Mouse (Mus musculus): ENCODE data around the gene Pdrg1.

Gene Pdrg1

GRCm38 (mm10) chr2:153014758-153015593, at the start of gene Pdrg1:
Gene Pdrg1 (minus strand): TSS chr2:153015427.
- in situ Hi-C loops (cut with MboI, MseI) = loop anchor here (5.0 to 25.0 kb wide), 2 partner anchors 103 to 1328 kb away; partner anchors contain the start of gene Mylk2

GRCm38 (mm10) chr2:153064190-153064970, 49.2 kb upstream of the Pdrg1 start:
- in situ Hi-C loops (cut with MboI, MseI) = no loop called here

DNA sequence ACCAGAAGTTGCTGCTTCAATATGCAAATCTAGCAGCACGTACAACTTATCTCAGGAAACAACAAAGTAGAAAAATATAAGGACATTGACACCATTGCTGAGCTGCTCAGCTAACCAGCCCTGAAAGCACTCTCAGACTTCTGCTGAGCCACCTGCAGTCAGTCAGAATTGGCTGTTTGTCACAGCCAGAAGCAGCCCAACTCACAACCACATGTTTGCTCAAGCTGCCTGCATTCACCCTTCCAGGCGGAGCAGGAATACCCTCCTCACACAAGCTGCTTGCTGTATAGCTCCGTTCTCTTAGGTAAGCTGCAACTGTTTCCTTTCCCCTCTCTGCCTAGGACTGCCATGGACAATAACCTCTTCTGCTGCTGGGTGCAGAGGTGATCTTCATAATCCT, 48.2 kb upstream of the Pdrg1 start:
- in situ Hi-C loops (cut with MboI, MseI) = no loop called here

- in situ Hi-C loops (cut with MboI, MseI) = no loop called here
These were observed 45.0 kb upstream of the Pdrg1 start for GRCm38 (mm10) chr2:153060216-153060615.

- in situ Hi-C loops (cut with MboI, MseI) = no loop called here
These were observed 43.1 kb upstream of the Pdrg1 start for GRCm38 (mm10) chr2:153058365-153058764.

- in situ Hi-C loops (cut with MboI, MseI) = no loop called here
These were observed 40.2 kb upstream of the Pdrg1 start for GRCm38 (mm10) chr2:153055270-153055920.

DNA sequence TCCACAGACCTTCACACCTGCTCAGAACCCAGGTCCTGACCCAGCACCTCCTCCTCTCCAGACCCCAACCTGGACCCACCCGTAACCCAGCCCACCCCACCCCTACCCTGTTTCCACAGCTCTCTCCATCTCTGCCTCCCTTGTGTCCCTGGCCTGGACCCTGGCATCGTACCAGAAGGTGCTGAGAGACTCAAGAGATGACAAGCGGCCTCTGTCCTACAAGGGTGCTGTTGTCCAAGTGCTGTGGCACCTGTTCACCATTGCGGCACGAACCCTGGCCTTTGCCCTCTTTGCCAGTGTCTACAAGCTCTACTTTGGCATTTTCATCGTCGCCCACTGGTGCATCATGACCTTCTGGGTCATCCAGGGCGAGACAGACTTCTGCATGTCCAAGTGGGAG, 38.7 kb upstream of the Pdrg1 start:
- in situ Hi-C loops (cut with MboI, MseI) = no loop called here

GRCm38 (mm10) chr2:153052700-153053351, 37.6 kb upstream of the Pdrg1 start:
- in situ Hi-C loops (cut with MboI, MseI) = no loop called here

DNA sequence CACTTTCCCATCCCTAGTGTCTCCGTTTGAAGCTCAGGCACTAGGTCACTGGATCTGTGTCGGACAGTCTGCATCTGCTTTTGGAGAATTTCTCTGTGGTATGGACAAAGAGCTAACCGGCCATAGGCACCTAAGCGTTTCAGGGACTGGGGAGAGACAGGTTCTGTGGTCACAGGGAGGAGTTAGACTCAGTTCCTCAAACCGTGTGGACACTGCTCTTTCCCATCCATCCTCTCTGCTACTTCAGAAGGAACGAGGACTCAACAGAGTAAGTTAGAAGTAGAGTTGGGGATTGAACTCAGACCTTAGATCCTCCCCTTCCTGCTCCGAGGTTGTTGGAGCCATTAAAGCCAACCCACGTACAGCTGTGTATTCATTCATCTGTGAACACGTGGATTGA, 36.3 kb upstream of the Pdrg1 start:
- in situ Hi-C loops (cut with MboI, MseI) = no loop called here

- in situ Hi-C loops (cut with MboI, MseI) = no loop called here
These were observed 35.9 kb upstream of the Pdrg1 start for GRCm38 (mm10) chr2:153051095-153051494.

DNA sequence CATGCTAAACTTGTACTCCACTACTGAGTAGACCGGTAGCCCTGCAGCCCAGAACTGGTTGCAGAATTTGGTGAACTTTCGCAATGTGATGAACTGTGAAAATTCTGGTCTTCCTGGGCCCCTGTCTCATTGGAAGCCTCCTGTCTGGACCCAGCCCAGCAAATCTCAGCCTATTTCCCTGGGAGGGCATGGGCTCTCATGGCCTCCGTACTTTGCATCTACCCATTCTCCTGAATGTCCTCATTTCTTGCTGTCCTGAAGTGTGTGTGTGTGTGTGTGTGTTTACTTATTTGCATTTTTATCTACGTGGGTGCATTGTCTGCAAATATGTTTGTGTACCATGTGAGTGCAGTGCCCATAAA, 34.8 kb upstream of the Pdrg1 start:
- in situ Hi-C loops (cut with MboI, MseI) = no loop called here

- in situ Hi-C loops (cut with MboI, MseI) = no loop called here
These were observed 34.2 kb upstream of the Pdrg1 start for GRCm38 (mm10) chr2:153049288-153049996.

GRCm38 (mm10) chr2:153047828-153048465, 32.7 kb upstream of the Pdrg1 start:
- in situ Hi-C loops (cut with MboI, MseI) = no loop called here

DNA sequence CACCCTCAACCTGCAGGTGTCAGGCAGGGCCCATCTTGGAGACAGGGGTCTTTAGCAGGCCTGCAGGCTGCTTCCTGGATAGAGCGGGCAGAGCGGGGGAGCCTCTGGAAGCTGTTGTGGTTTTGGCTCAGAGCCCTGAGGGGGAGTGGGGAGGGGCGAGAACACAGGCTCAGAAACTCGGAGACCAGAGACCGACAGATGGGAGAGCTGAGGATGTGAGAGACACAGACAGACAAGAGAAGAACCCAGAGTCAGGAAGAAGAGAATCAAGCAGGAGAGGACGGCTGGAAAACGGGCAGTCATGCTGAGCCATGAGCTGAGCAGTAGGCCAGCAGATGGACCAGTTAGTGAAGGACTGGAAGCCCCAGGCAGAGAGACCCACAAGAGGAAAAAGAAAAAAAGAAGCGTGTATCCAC, 30.7 kb upstream of the Pdrg1 start:
- in situ Hi-C loops (cut with MboI, MseI) = no loop called here

DNA sequence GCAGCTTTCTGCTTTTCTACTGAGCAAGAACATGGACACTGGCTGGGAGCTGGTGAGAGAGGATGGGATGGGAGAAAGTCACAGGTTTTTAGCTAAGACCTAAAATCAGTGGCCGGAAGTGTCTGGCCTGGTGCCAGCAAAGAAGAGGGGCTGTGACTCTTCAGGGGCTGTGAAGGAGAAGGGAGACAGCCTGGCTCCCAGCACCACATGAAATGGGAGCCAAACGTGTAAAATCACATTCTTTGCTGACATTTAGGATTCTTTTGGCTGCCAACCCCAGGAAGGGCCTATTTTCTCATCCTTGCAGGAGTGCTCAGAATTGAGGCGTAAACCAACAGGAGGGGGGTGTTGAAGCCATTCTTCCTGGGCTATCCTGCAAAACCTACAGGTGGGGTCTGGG, 28.7 kb upstream of the Pdrg1 start:
- in situ Hi-C loops (cut with MboI, MseI) = no loop called here

- in situ Hi-C loops (cut with MboI, MseI) = no loop called here
These were observed 21.5 kb upstream of the Pdrg1 start for GRCm38 (mm10) chr2:153036690-153037089.

DNA sequence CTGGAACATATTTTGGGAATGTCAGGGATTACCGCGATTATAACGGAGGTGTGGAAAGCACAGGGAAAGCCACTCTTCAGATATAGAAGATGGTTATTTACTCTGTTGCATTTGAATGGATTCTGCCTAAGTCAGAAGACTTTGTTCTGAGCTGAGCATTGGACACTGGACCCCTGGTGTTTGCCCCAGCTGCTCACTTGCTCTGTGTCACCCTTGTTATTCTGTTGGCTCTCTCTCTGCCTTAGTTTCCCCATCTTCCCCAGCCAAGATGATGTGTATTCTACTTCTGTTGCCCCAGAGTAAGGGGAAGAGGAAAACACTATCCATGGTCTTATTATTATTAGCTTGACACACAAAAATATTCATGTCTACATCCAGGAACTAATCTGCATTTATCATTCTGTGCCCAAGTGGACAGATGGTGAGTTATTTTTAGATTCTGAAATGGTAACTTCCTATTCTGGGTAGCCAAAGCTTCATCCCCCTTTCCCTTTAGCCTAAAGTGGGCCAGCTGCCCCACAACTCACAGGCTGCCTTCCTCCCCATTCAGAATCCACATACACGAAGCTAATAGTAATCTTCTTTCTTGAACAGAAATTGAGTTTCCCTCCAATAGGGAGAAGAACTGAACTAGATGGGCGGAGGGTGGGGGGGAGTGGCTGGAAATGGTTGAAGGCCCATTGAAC, 18.5 kb upstream of the Pdrg1 start:
- in situ Hi-C loops (cut with MboI, MseI) = no loop called here

DNA sequence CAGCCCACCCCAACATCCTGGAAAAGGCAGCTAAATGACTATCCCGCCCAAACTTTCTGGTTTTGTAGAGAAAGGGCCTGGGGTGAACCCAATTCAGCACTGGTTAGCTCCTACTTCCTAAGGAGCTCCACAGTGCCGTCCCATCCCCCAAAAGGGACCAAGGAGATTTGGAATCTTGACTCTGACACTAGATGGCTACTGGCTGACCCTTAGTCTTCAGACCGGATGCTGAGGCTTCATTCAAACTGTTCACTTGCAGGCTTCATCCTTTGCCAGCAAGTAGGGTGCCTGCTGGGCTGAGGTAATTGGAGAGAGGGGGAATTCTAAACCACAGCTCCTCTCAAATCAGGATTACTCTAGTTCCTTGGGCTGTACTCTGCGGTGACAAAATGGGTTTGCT, 17.7 kb upstream of the Pdrg1 start:
- in situ Hi-C loops (cut with MboI, MseI) = no loop called here

- in situ Hi-C loops (cut with MboI, MseI) = no loop called here
These were observed 17.0 kb upstream of the Pdrg1 start for GRCm38 (mm10) chr2:153032083-153032842.
